Mouse (Mus musculus) cortical plate, adult 2 months (tissue): ENCODE data around the gene Thtpa. TPM values are rescaled to one million over a fixed set of nuclear protein-coding genes. Genes with fewer than 3 reads are reported as not detected.
A peak's percentile ranks its signal among the peaks of the same experiment; 100 is the strongest.

Source experiments
- H3K27ac ChIP-seq: fragments of 200-500 bp; 2 replicates; pipeline ENCODE4 v1.5.1; 2012; ENCODE audit warnings: low read length, control low read depth, inconsistent platforms; ENCODE audit not compliant: insufficient read depth
- H3K4me1 ChIP-seq: fragments of 200-500 bp; 2 replicates; pipeline ENCODE4 v1.6.1; 2011; ENCODE audit warnings: low read length; ENCODE audit not compliant: control insufficient read depth, insufficient read depth
- H3K4me3 ChIP-seq: fragments of 200-500 bp; 2 replicates; pipeline ENCODE4 v1.5.1; 2011; ENCODE audit warnings: mild to moderate bottlenecking, low read length, control low read depth; ENCODE audit not compliant: insufficient read depth
- CTCF ChIP-seq: fragments of 200-500 bp; IDR thresholded peaks from 2 replicates; pipeline ENCODE4 v1.5.1; 2011; ENCODE audit warnings: mild to moderate bottlenecking, control low read depth, low read length; ENCODE audit not compliant: insufficient read depth; ENCODE audit errors: extremely low read depth
- POLR2A ChIP-seq: fragments of 200-500 bp; IDR thresholded peaks from 2 replicates; pipeline ENCODE4 v1.6.1; 2011; ENCODE audit warnings: mild to moderate bottlenecking, low read length, control low read depth; ENCODE audit not compliant: insufficient read depth; ENCODE audit errors: extremely low read depth
- polyA plus RNA-seq: library from polyadenylated mRNA; depleted of rRNA; stranded (reverse); fragments of >200 nt; gene quantifications from 2 replicates; pipeline ENCODE4 v1.2.3, GENCODE M21; 2012

The Thtpa gene
- polyA plus RNA-seq, 1 experiment = 13.8 TPM

GRCm38 (mm10) chr14:55076956-55077355 lies 17.6 kb upstream of the Thtpa start:
- Histone ChIP-seq H3K27ac (no peak overlapping the region), H3K4me1 (peaks cover 10% of the 10 kb centered on the region; the same call in 1 of the 2 replicates), H3K4me3 (no peak overlapping the region)
- TF ChIP-seq CTCF (no peak), POLR2A (no peak)

- Histone ChIP-seq H3K27ac (peak overlapping the region; percentile 39; the same call in 1 of the 2 replicates), H3K4me3 (no peak overlapping the region), H3K4me1 (peaks cover 8% of the 10 kb centered on the region; the same call in 1 of the 2 replicates)
- 0 out of 2 replicates have a peak, but pooled peaks have one; percentile 8 for TF ChIP-seq POLR2A
- TF ChIP-seq CTCF = no peak
Measured at GRCm38 (mm10) chr14:55077481-55078365, 16.9 kb upstream of the Thtpa start.

GRCm38 (mm10) chr14:55078366-55078989 lies 16.1 kb upstream of the Thtpa start:
- peak overlapping the region; percentile 31; the same call in 1 of the 2 replicates for H3K27ac ChIP-seq
- no peak overlapping the region for H3K4me3 ChIP-seq
- TF ChIP-seq CTCF = no peak
- H3K4me1 ChIP-seq = peaks cover 8% of the 10 kb centered on the region; the same call in 1 of the 2 replicates

- Histone ChIP-seq H3K4me1 (peaks cover 8% of the 10 kb centered on the region; the same call in 1 of the 2 replicates), H3K4me3 (no peak overlapping the region), H3K27ac (peak overlapping the region; percentile 56; the same call in 1 of the 2 replicates)
- peak; percentile 80 for TF ChIP-seq CTCF
- TF ChIP-seq POLR2A = no peak
Measured at GRCm38 (mm10) chr14:55079214-55079970, 15.2 kb upstream of the Thtpa start.

- no peak overlapping the region for H3K27ac ChIP-seq
- TF ChIP-seq POLR2A (no peak), CTCF (no peak)
- H3K4me3 ChIP-seq = no peak overlapping the region
- peaks cover 10% of the 10 kb centered on the region; the same call in 1 of the 2 replicates for H3K4me1 ChIP-seq
Measured at GRCm38 (mm10) chr14:55081105-55081504, 13.5 kb upstream of the Thtpa start.

- Histone ChIP-seq H3K4me3 (no peak overlapping the region), H3K4me1 (peaks cover 7% of the 10 kb centered on the region; the same call in 1 of the 2 replicates), H3K27ac (no peak overlapping the region)
- TF ChIP-seq POLR2A (no peak), CTCF (no peak)
Measured at GRCm38 (mm10) chr14:55083481-55083880, 11.1 kb upstream of the Thtpa start.

- Histone ChIP-seq H3K4me3 (no peak overlapping the region), H3K4me1 (peaks cover 10% of the 10 kb centered on the region), H3K27ac (no peak overlapping the region)
- no peak for TF ChIP-seq POLR2A
- no peak for TF ChIP-seq CTCF
Measured at GRCm38 (mm10) chr14:55085324-55086008, 9.1 kb upstream of the Thtpa start.

GRCm38 (mm10) chr14:55086009-55086514 lies 8.5 kb upstream of the Thtpa start:
- Histone ChIP-seq H3K27ac (no peak overlapping the region), H3K4me1 (peaks cover 10% of the 10 kb centered on the region), H3K4me3 (no peak overlapping the region)
- TF ChIP-seq CTCF (no peak), POLR2A (no peak)
